Comparison of ENCODE assay signal across 23 mouse cellular contexts in the genomic region with DNA sequence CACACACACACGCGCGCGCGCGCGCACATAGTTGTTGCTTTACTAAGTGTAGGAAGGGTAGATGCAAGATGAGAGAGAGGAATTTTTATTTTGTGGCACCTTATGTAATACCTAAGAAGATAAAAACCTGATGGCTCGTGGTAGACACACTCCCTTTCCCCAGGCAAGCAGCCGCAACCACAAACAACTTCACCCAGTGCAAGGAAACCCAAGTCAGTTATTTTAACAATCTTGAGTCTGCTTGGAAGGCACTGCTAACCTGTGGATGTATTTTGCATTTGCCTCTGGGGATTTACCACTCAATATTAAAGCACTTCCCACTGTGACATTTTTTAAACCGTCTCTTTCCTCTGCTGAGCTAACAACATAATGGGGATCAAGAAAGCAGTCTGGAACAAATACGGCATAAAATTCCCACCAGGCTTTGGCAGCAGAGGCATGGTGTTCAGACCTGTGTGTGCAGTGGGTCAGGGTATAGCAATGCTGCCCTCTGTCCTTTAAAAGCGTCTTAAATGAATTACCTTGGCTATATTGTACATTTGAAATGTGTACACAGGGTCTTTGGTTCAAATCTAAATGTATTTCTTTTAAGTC.
DNase-seq lines count a peak whose midpoint lies in the region; ATAC-seq and TF ChIP-seq lines count a peak whose summit lies in the region.
"Had no signal": no experiment of that assay in that cellular context is flagged by ENCODE, and none has a peak within 500 bp of the region (broad histone marks: within the 10 kb centered on the region; RNA-seq: fewer than 3 reads in every experiment).

No protein-coding gene starts in this region.

- TF ChIP-seq CTCF in forebrain, postnatal 0 days (IDR thresholded peaks at IDR 0.05; ENCODE audit: low read depth) = no peak

- H3K4me3 ChIP-seq in forebrain, embryonic 11.5 days (ENCODE audit: low read depth, low read length) = no peak overlapping the region
- no peak overlapping the region for H3K4me3 ChIP-seq in forebrain, postnatal 0 days (ENCODE audit: low read depth, low read length)
- H3K4me3 ChIP-seq in midbrain, embryonic 13.5 days (replicated peaks) = no peak overlapping the region
- no peak overlapping the region for H3K4me3 ChIP-seq in midbrain, embryonic 11.5 days (ENCODE audit: low read depth, low read length)
- H3K4me3 ChIP-seq: embryonic facial prominence, embryonic 15.5 days; heart, embryonic 10.5 days; hindbrain, embryonic 12.5 days; left cerebral cortex, adult 2 months; liver, embryonic 13.5 days; lung, embryonic 15.5 days; neural tube, embryonic 12.5 days had no signal

- 78% methylated on average over 12 of the region's 12 CpGs for WGBS in forebrain, embryonic 11.5 days
- WGBS in forebrain, postnatal 0 days = 77% methylated on average over 12 of the region's 12 CpGs
- WGBS in midbrain, embryonic 13.5 days = 75% methylated on average over 12 of the region's 12 CpGs
- WGBS in midbrain, embryonic 11.5 days = 83% methylated on average over 12 of the region's 12 CpGs

- no peaks in the 10 kb centered on the region for H3K36me3 ChIP-seq in forebrain, embryonic 11.5 days (ENCODE audit: control insufficient read depth, insufficient read depth, low read length)
- H3K36me3 ChIP-seq in forebrain, postnatal 0 days (ENCODE audit: insufficient read depth) = no peaks in the 10 kb centered on the region
- no peaks in the 10 kb centered on the region for H3K36me3 ChIP-seq in midbrain, embryonic 13.5 days
- H3K36me3 ChIP-seq in midbrain, embryonic 11.5 days (ENCODE audit: control insufficient read depth, insufficient read depth, low read length) = no peaks in the 10 kb centered on the region
- H3K36me3 ChIP-seq: embryonic facial prominence, embryonic 15.5 days; heart, embryonic 10.5 days; hindbrain, embryonic 12.5 days; liver, embryonic 13.5 days; lung, embryonic 15.5 days; neural tube, embryonic 12.5 days had no signal

- no peak overlapping the region for H3K27ac ChIP-seq in forebrain, embryonic 11.5 days (ENCODE audit: low read depth, low read length)
- no peak overlapping the region for H3K27ac ChIP-seq in forebrain, postnatal 0 days (ENCODE audit: low read depth, low read length)
- no peak overlapping the region for H3K27ac ChIP-seq in midbrain, embryonic 13.5 days
- H3K27ac ChIP-seq in midbrain, embryonic 11.5 days (ENCODE audit: low read depth, low read length) = no peak overlapping the region
- H3K27ac ChIP-seq: embryonic facial prominence, embryonic 15.5 days; heart, embryonic 10.5 days; hindbrain, embryonic 12.5 days; left cerebral cortex, adult 2 months; liver, embryonic 13.5 days; lung, embryonic 15.5 days; macrophage; neural tube, embryonic 12.5 days had no signal

- no peaks in the 10 kb centered on the region for H3K4me1 ChIP-seq in forebrain, embryonic 11.5 days (replicated peaks; ENCODE audit: control insufficient read depth, insufficient read depth, low read length)
- H3K4me1 ChIP-seq in forebrain, postnatal 0 days (ENCODE audit: insufficient read depth) = no peaks in the 10 kb centered on the region
- peaks cover 10% of the 10 kb centered on the region; the same call in 1 of the 2 replicates for H3K4me1 ChIP-seq in midbrain, embryonic 13.5 days (replicated peaks)
- no peaks in the 10 kb centered on the region for H3K4me1 ChIP-seq in midbrain, embryonic 11.5 days (ENCODE audit: control insufficient read depth, insufficient read depth, low read length)
- H3K4me1 ChIP-seq: embryonic facial prominence, embryonic 15.5 days; heart, embryonic 10.5 days; hindbrain, embryonic 12.5 days; liver, embryonic 13.5 days; lung, embryonic 15.5 days; neural tube, embryonic 12.5 days had no signal

- no peaks in the 10 kb centered on the region for H3K27me3 ChIP-seq in forebrain, embryonic 11.5 days (ENCODE audit: control insufficient read depth, insufficient read depth, low read length)
- no peaks in the 10 kb centered on the region for H3K27me3 ChIP-seq in forebrain, postnatal 0 days (ENCODE audit: insufficient read depth, low read length)
- H3K27me3 ChIP-seq in midbrain, embryonic 13.5 days = no peaks in the 10 kb centered on the region
- no peaks in the 10 kb centered on the region for H3K27me3 ChIP-seq in midbrain, embryonic 11.5 days (ENCODE audit: control insufficient read depth, insufficient read depth, low read length)
- H3K27me3 ChIP-seq: CH12.LX; embryonic facial prominence, embryonic 15.5 days; hindbrain, embryonic 12.5 days; liver, embryonic 13.5 days; lung, embryonic 15.5 days; neural tube, embryonic 12.5 days had no signal

- H3K9ac ChIP-seq in forebrain, embryonic 11.5 days (ENCODE audit: low read length) = no peak overlapping the region
- no peak overlapping the region for H3K9ac ChIP-seq in forebrain, postnatal 0 days
- no peak overlapping the region for H3K9ac ChIP-seq in midbrain, embryonic 13.5 days (replicated peaks)
- H3K9ac ChIP-seq in midbrain, embryonic 11.5 days (ENCODE audit: low read length) = no peak overlapping the region
- H3K9ac ChIP-seq: embryonic facial prominence, embryonic 15.5 days; hindbrain, embryonic 12.5 days; liver, embryonic 13.5 days; lung, embryonic 15.5 days; neural tube, embryonic 12.5 days had no signal

- DNase-seq in forebrain, embryonic 11.5 days (ENCODE audit: low spot score) = no peak
- no peak for DNase-seq in forebrain, postnatal 0 days
- no peak for DNase-seq in midbrain, embryonic 11.5 days (ENCODE audit: low spot score, missing footprints)
- peak; percentile 52 for DNase-seq in hindlimb bud, embryonic 11.5 days (ENCODE audit: extremely low spot score, low read depth, low spot score)
- no peak for DNase-seq in lung, adult 18-20 months
- DNase-seq: adrenal gland, postnatal 25 days; cerebellum, adult 18-20 months; kidney, postnatal 36 days; liver, embryonic 13.5 days; right cerebral cortex, postnatal 14 days; spleen, adult 18-20 months; thymus, postnatal 25 days had no signal

- ATAC-seq in forebrain, embryonic 11.5 days (replicated peaks; ENCODE audit: low FRiP score) = 0 out of 2 replicates have a peak, but pooled peaks have one; percentile 46
- no peak for ATAC-seq in forebrain, postnatal 0 days
- ATAC-seq in midbrain, embryonic 13.5 days = peak; percentile 20
- no peak for ATAC-seq in midbrain, embryonic 11.5 days (ENCODE audit: low FRiP score)
- no peak for ATAC-seq in monocyte, adult 5-6 weeks (replicated peaks; ENCODE audit: insufficient number of reproducible peaks, low FRiP score, low TSS enrichment, poor library complexity, severe bottlenecking)
- ATAC-seq: intestine, embryonic 16.5 days had no signal

- no peak overlapping the region for H3K4me2 ChIP-seq in forebrain, embryonic 11.5 days (ENCODE audit: low read depth, low read length, severe bottlenecking)
- H3K4me2 ChIP-seq in forebrain, postnatal 0 days (ENCODE audit: low read depth) = no peak overlapping the region
- no peak overlapping the region for H3K4me2 ChIP-seq in midbrain, embryonic 13.5 days (replicated peaks)
- H3K4me2 ChIP-seq in midbrain, embryonic 11.5 days = no peak overlapping the region
- H3K4me2 ChIP-seq: embryonic facial prominence, embryonic 15.5 days; hindbrain, embryonic 12.5 days; liver, embryonic 13.5 days; lung, embryonic 15.5 days; neural tube, embryonic 12.5 days had no signal

- no peaks in the 10 kb centered on the region for H3K9me3 ChIP-seq in forebrain, embryonic 11.5 days (ENCODE audit: control insufficient read depth, low read length)
- H3K9me3 ChIP-seq in forebrain, postnatal 0 days (ENCODE audit: low read length) = no peaks in the 10 kb centered on the region
- H3K9me3 ChIP-seq in midbrain, embryonic 13.5 days = no peaks in the 10 kb centered on the region
- H3K9me3 ChIP-seq in midbrain, embryonic 11.5 days (ENCODE audit: control insufficient read depth, low read length) = no peaks in the 10 kb centered on the region
- H3K9me3 ChIP-seq: embryonic facial prominence, embryonic 15.5 days; heart, embryonic 10.5 days; hindbrain, embryonic 12.5 days; liver, embryonic 13.5 days; lung, embryonic 15.5 days; neural tube, embryonic 12.5 days had no signal

Comparison
In these comparisons a context has a peak if more than half of its experiments do, and no peak if none do; other contexts are left out.
1. ATAC-seq: peak in forebrain, embryonic 11.5 days (single experiment) and midbrain, embryonic 13.5 days (single experiment); none in forebrain, postnatal 0 days (single experiment), midbrain, embryonic 11.5 days (single experiment) and monocyte, adult 5-6 weeks (single experiment).